Mouse (Mus musculus) cerebellum, postnatal 4 days (tissue): Measurements from ENCODE around the gene Gm42906.

ENCODE experiments used
- DNase-seq, 2 experiments: peaks; one replicate each; pipeline ENCODE4 v3.0.0; 2022; ENCODE audit warnings: low spot score in 2 of 2, mixed read lengths in 1 of 2

Gm42906 gene

DNA sequence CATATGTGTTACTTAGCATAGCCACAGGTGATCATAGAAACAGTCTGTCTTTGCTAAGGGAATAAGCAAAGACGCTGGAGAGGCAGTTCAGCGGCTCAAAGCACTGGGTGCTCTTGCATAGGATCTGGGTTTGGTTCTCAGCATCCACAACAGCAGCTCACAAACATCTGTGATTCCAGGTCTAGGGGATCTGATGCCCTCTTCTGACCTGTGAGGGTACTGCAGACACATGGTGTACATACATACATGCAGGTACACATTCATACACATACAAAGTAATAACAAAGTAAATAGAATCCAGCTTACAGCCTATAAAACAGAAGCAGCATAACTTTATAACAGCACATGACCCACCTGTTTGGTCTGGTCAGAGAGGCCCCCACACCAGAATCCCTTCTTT, 366.0 kb downstream of the Gm42906 start:
- no peak for DNase-seq

DNA sequence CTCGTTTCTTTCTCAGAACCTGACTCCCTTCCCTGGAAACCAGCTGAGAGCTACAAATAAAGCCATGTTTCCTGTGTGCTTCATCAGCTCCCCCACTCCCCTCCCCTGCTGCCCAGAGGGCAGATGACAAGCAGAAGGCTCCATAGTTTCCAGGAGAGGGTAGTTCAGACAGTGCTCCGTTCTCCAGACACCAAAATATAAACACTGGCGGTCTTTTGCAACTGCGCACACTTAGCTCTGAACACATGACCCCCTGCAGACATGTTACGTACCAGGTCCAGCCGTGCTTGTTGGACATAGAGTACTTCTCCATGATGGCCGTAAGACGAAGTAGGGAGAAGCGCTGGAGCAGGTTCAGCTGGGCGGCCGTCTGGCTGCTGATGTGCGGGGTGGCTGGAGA, 367.5 kb downstream of the Gm42906 start:
- DNase-seq, result no peak

- no peak for DNase-seq
Observed at GRCm38 (mm10) chr5:151059772-151060171, 368.2 kb downstream of the Gm42906 start.

- DNase-seq, result no peak
Observed at GRCm38 (mm10) chr5:151059352-151059751, 368.6 kb downstream of the Gm42906 start.

DNA sequence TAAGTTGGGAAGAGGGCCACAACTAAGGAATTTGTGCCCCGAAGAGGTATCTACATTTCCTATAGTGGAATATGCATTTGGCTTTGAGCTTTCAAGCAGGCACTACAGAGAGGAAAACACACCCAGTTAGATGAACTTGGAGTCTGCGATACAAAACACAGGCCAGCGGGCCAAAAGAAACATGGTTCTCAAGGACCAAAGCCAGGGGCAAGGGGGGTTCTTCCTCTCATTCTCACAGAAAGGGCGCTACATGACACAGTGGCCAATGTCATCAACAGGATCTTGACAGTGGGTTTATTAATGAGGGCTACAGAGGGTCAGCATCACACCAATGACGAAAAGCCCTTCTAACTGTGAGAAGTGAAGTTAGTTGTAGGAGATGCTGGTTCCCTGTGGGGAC, 370.2 kb downstream of the Gm42906 start:
- DNase-seq, result no peak

DNA sequence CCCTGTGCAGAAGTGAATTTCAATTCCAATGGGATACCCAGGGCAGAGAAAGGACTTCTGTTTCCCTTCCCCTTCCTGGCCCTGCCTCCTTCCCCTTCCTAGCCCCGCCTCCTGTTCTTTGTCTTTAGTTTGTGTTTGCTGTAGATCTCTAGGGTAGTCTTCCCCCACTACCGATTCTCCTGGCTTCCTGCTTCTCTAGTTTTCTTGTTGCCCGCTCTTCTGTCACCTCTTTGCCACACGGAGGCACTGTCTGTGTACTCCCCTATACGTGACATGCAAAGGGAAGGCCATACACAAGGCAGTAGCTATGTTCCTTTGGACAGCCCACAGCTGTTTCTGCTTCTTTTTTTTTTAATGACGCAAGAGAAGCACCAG, 371.1 kb downstream of the Gm42906 start:
- DNase-seq, result no peak

GRCm38 (mm10) chr5:151056255-151056919, 371.6 kb downstream of the Gm42906 start:
- no peak for DNase-seq

- no peak for DNase-seq
Observed at GRCm38 (mm10) chr5:151055426-151056090, 372.4 kb downstream of the Gm42906 start.

DNA sequence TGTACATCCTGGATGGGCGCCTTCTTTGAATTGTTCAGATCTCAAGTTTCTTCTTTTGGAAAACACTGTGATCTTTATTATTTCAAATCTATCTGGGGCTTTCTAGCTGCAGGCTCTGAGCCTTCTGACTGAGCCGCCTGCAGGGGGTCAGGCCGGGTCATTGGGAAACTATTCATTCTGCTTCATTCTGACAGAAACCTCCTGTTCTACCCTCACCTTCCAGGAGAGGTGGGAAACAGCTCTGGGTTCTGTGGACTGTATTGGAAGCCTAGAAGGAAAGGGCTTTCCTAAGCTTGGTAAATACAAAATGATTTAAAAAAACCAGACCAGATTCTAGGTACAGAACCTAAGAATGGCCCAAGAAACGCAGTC, 373.2 kb downstream of the Gm42906 start:
- no peak for DNase-seq

- no peak for DNase-seq
Observed at GRCm38 (mm10) chr5:151054100-151054742, 373.7 kb downstream of the Gm42906 start.

GRCm38 (mm10) chr5:151053190-151053589, 374.8 kb downstream of the Gm42906 start:
- DNase-seq, result no peak

GRCm38 (mm10) chr5:151052331-151052730, 375.6 kb downstream of the Gm42906 start:
- no peak for DNase-seq

- DNase-seq, result no peak
Observed at GRCm38 (mm10) chr5:151047488-151047887, 380.5 kb downstream of the Gm42906 start.

- peak in 1 of 2 experiments; percentile 50 for DNase-seq
Observed at GRCm38 (mm10) chr5:151046917-151047316, 381.0 kb downstream of the Gm42906 start.

DNA sequence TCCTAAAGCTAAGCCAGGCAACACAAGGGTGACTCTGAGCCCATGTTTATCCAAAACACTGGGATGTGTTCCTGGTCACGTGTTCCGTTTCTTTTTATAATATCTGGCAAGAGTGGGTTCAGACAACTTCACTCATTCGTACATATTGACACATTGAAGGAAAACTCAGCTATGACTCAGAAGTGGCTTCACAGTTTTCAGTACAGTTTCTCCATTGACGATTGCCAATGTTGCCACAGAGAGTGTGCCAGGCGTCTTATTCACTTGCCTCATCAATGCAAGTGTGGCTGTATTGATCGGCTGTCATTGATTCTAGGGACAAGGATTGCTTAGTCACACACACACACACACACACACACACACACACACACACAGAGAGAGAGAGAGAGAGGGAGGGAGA, 381.8 kb downstream of the Gm42906 start:
- no peak for DNase-seq

DNA sequence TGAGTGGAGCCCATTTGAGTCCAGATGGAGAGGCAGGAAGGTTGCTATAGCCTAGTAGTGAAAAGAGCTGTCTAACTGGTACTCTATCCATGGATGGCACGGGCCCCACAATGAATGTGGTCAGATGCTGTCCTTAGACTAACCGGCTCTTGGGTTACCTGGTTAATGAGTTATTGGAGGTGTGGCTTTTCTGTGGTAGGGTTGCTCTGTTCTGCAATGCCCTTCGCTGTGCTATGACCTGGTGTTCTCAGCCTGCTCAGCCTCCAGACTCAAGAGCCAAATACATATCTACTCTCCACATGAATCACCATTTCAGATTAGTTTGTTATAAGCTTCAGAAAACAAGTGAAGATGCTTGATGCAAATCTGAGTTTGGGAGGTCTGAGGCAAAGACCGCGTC, 385.1 kb downstream of the Gm42906 start:
- no peak for DNase-seq

DNA sequence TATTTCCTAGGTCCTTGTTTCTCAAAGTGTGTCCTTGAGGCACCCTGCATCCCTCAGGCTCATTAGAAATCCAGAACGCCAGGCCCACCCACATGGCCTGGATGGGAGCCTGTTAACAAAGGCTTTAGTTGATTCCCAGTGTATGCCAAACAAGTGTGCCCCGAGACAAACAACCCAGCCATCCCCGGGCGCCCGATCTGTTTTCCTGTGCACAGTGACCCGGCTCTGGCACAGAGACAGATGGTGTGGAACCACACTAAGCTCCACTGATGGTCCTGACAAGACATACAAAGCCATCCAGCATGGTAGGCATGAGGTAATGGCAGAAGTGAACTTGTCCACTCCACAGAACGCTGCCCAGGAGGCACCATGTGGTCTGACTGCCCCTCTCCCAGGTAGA, 390.1 kb downstream of the Gm42906 start:
- DNase-seq, result peak in 1 of 2 experiments; percentile 33

GRCm38 (mm10) chr5:151034715-151035512, 393.0 kb downstream of the Gm42906 start:
- DNase-seq, result no peak

DNA sequence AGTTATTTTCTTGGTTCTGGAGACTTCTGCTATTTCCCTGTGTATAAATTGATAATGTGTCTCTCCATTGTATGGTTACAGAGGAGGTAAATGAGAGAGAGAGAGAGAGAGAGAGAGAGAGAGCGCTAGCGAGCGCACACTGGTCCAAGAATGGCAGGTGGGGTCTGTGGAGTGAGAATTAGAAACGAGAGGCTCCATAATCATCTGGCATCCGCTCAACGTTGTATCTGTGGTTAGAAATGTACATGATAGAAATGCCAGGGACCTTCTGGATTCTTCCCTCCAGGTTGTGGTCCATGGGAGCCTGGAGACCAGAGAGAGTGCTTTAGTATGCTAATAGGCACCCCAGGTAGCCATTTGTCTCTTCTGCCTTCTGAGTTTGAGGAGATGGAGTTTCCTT, 399.1 kb downstream of the Gm42906 start:
- DNase-seq, result peak in 1 of 2 experiments; percentile 30

GRCm38 (mm10) chr5:151027171-151027570, 400.8 kb downstream of the Gm42906 start:
- peak in 1 of 2 experiments; percentile 42 for DNase-seq

- no peak for DNase-seq
Observed at GRCm38 (mm10) chr5:151026069-151026468, 401.9 kb downstream of the Gm42906 start.

DNA sequence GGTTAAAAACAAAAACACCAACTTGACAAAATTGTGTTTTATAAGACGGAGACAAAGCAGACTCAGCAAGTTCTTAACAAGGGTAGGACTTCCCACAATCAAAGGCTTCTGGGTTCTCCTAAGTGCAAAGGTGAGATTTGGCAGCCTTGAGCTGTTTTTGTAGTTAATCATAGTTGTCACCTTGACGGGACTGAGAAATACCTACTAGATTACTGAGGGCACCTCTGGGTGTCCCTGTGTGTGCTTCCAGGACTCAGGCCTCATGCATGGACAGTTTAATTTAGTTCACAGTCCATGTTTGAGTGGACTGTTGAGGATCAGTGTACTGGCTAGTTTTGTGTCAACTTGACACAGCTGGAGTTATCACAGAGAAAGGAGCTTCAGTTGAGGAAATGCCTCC, 403.5 kb downstream of the Gm42906 start:
- no peak for DNase-seq
